Mouse (Mus musculus) adrenal gland, postnatal 0 days (tissue): ENCODE measurements around the gene Filip1l. TPM values are rescaled to one million over a fixed set of nuclear protein-coding genes. Genes with fewer than 3 reads are reported as not detected.

Experiments used
- polyA plus RNA-seq: library from polyadenylated mRNA; unstranded; fragments of >200 nt; fragmentation: Nextera tagmentation; extraction: Ambion mirVana; gene quantifications from 2 replicates; pipeline ENCODE4 v1.2.1, GENCODE M21; 2015

Filip1l gene
- polyA plus RNA-seq, result 14.3 and 16.3 TPM in 2 replicates

DNA sequence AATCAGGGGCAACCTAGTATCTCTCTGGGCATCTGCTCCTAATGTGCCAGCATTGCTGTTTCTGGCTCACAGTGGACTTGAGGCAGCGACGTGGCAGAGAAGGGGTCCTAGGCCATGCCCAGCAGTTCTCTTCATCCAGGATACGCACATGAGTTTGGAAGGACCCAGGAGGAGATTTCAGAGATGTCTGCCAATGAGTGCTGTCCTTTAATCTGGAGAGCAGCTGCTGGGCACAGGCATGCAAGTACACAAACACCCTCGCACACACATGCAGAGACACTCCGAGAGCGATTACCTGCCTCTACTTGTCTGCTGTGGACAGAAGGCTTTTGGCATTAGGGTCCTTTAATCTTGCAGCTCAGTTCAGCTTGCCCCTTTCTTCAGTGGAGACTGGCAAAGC, at the start of gene Filip1l:
Filip1l (plus strand) TSS at position 343 of the 400 bp plus-strand sequence.

DNA sequence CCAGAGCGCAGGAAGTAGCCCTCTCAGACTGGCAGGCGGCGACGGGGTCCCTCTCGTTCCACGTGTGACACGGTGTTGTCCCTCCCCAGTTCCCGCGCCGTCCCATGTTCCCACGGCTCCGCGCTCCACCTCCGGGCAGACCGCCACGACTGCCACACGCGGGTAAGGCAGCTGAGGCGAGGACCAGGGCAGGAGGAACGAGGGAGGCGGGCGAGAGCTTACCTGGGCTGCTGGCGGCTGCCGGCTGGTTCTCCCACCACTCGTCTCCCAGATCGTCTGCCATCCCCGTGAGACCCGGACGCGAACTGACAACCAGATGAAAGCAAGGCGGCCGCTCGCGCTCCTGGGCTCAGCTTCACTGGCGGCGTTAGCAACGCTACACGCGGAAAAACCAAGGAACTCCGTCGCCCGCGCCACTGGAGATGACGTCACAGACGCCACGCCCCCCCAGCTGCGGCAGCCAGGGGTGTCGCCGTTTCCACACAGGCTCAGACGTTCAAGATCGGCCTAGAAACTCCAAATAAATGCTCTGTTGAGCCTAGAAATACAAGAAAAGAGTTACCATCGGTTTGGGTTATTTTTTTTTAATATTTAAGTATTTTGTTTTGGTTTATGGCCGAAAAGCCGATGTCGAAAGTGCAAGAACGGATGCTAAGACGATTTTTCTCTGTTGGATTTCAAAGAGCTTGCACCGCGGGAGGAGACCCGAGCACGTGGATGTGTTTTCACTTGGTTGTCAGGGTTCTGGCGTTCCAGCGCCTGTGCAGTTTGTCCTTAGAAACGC, 253.7 kb downstream of the Filip1l start, which contains the start of gene Cmss1:
Cmss1 (minus strand) TSS at position 421 of the 784 bp plus-strand sequence.

Other genes with a start within 250 kb of the Filip1l start
- 27.3 and 34.0 TPM in 2 replicates for gene Tomm70a, start 231.4 kb upstream of the Filip1l start, polyA plus RNA-seq
- gene Nit2, start 185.8 kb upstream of the Filip1l start, polyA plus RNA-seq, result 110 and 115 TPM in 2 replicates
- 21.0 and 21.6 TPM in 2 replicates for gene Tbc1d23, start 121.6 kb upstream of the Filip1l start, polyA plus RNA-seq
- gene Tmem30c, start 60.2 kb upstream of the Filip1l start, polyA plus RNA-seq, result 0.13 TPM in 1 of 2 replicates, not detected in the other